Mouse (Mus musculus) heart, embryonic 10.5 days (tissue): ENCODE data around the gene Cblb. TPM values are rescaled to one million over a fixed set of nuclear protein-coding genes. Genes with fewer than 3 reads are reported as not detected.

Experiments
- DNase-seq: peaks from one replicate; pipeline ENCODE4 v3.0.0-alpha.2; 2017; ENCODE audit warnings: low spot score
- H3K27ac ChIP-seq: fragments of 300-500 bp; sonication (generic); 2 replicates; pipeline ENCODE4 v1.5.1; 2016; ENCODE audit warnings: mild to moderate bottlenecking
- H3K27me3 ChIP-seq: fragments of 300-500 bp; sonication (generic); 2 replicates; pipeline ENCODE4 v1.6.1; 2016; ENCODE audit warnings: mild to moderate bottlenecking; ENCODE audit not compliant: poor library complexity, insufficient read depth, severe bottlenecking
- H3K36me3 ChIP-seq: fragments of 300-500 bp; sonication (generic); 2 replicates; pipeline ENCODE4 v1.6.1; 2016; ENCODE audit warnings: mild to moderate bottlenecking, moderate library complexity
- H3K4me1 ChIP-seq: fragments of 300-500 bp; sonication (generic); 2 replicates; pipeline ENCODE4 v1.6.1; 2016; ENCODE audit warnings: mild to moderate bottlenecking
- H3K4me3 ChIP-seq: fragments of 300-500 bp; sonication (generic); 2 replicates; pipeline ENCODE4 v1.5.1; 2016; ENCODE audit warnings: mild to moderate bottlenecking, moderate library complexity
- H3K9me3 ChIP-seq: fragments of 300-500 bp; sonication (generic); 2 replicates; pipeline ENCODE4 v1.6.1; 2016; ENCODE audit warnings: mild to moderate bottlenecking, moderate library complexity
- WGBS: fragments of 180-500 bp; shearing (Covaris S2); methylation state at CpG from one replicate; pipeline ENCODE4 v1.1.7; 2016; 5-methylcytosine and 5-hydroxymethylcytosine counted together
- polyA plus RNA-seq: library from polyadenylated mRNA; unstranded; fragments of >200 nt; fragmentation: Nextera tagmentation; extraction: Ambion mirVana; gene quantifications from 2 replicates; pipeline ENCODE4 v1.2.1, GENCODE M21; 2016

Cblb gene
- polyA plus RNA-seq, 1 experiment from 2014 or later: 16.1 TPM

GRCm38 (mm10) chr16:52081756-52082155, 50.7 kb downstream of the Cblb start:
- Histone ChIP-seq H3K27ac (no peak overlapping the region), H3K4me3 (no peak overlapping the region), H3K27me3 (no peaks in the 10 kb centered on the region), H3K9me3 (no peaks in the 10 kb centered on the region), H3K4me1 (peaks cover 34% of the 10 kb centered on the region), H3K36me3 (no peaks in the 10 kb centered on the region)
- DNase-seq: no peak
- WGBS: 19% methylated on average over 3 of the region's 3 CpGs

DNA sequence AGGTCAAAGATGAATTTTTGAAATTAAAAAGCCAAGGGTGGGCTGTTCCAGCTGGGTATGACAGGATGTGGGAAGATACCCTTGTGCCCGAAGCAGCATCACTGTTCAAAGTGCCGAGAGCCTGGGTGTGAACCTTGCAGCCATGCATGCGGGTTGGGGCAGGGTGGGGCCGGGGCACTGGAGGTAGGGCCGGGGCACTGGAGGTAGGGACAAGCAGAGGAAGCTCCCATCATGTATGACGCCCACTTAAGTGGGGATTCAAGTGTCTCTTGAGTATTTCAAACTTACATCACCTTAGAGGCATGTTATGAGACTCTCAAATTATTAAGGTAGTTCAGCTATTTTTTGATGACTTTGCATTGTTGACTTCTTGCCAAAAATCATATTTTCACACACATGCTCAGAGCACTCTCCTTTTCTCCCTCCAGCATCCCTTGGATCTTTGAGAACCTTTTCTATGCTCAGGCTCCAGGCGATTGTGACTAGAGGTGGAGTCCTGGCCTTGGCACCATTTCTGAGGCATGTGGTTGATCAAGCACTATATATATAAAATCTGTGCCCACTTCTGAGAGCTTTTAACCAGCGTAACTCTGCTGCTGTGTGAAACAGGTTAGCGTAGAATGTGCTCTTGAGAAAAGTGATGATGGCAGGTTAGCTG, 55.9 kb downstream of the Cblb start:
- Histone ChIP-seq H3K4me3 (no peak overlapping the region), H3K4me1 (0 out of 2 replicates have a peak, but pooled peaks cover under 1% of the 10 kb centered on the region), H3K9me3 (no peaks in the 10 kb centered on the region), H3K36me3 (no peaks in the 10 kb centered on the region), H3K27ac (no peak overlapping the region), H3K27me3 (no peaks in the 10 kb centered on the region)
- WGBS: 86% methylated on average over 9 of the region's 9 CpGs
- no peak for DNase-seq

GRCm38 (mm10) chr16:52089354-52089753, 58.3 kb downstream of the Cblb start:
- Histone ChIP-seq H3K4me1 (peaks cover 12% of the 10 kb centered on the region), H3K27ac (no peak overlapping the region), H3K36me3 (no peaks in the 10 kb centered on the region), H3K27me3 (no peaks in the 10 kb centered on the region), H3K9me3 (no peaks in the 10 kb centered on the region), H3K4me3 (no peak overlapping the region)
- 88% methylated on average over 4 of the region's 4 CpGs for WGBS
- DNase-seq: no peak

GRCm38 (mm10) chr16:52090899-52091298, 59.9 kb downstream of the Cblb start:
- Histone ChIP-seq H3K27me3 (no peaks in the 10 kb centered on the region), H3K27ac (no peak overlapping the region), H3K9me3 (no peaks in the 10 kb centered on the region), H3K4me1 (peaks cover 27% of the 10 kb centered on the region), H3K36me3 (no peaks in the 10 kb centered on the region), H3K4me3 (no peak overlapping the region)
- DNase-seq: no peak
- 70% methylated on average over 6 of the region's 6 CpGs for WGBS

DNA sequence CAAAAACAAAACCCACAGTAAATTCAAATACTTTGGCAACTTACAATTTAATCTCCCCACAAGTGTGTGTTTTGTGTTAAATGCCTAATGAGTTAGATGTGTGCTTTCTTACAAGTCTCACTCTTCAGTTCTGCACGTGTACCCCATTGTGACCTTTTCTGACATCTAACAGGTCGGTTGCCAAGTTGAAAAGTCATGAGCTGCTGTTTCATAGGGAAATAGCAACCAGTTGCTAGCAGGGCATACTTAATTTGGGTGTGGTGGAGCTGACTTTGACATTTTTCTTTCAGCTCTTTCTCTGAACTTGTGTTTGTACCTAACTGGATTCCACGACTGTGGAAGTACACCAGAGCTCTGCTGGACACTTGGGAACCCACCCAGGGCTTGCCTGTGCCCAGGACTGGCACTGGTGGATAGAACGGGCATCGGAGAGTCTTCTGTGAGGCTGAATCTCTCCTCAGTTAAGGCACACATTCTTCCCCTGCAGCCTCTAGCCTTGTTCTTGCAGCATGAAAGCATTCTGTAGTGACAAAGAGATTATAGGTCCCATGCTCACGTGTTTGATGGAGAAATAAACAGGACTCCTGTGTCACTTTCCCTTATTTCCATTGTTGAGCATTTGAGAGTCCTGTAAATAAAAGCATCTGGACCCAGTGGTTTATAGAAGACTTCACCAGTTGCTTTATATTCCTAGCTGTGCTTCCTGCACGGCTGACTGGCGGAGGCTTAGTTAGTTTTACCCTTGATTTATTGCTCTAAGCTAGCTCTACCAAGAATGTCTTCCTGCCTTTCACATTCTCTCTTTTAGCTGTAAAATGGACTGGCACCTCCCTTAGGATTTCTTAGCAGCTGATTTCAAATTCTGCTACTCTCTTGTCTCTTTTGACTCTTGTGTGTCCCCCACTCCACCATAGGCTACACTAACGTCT, 62.6 kb downstream of the Cblb start:
- Histone ChIP-seq H3K9me3 (no peaks in the 10 kb centered on the region), H3K4me1 (peaks cover 34% of the 10 kb centered on the region), H3K36me3 (peaks cover 4% of the 10 kb centered on the region; the same call in 1 of the 2 replicates), H3K27me3 (no peaks in the 10 kb centered on the region), H3K27ac (peak overlapping the region; percentile 56; the same call in 1 of the 2 replicates), H3K4me3 (no peak overlapping the region)
- 78% methylated on average over 9 of the region's 9 CpGs for WGBS
- DNase-seq: no peak

DNA sequence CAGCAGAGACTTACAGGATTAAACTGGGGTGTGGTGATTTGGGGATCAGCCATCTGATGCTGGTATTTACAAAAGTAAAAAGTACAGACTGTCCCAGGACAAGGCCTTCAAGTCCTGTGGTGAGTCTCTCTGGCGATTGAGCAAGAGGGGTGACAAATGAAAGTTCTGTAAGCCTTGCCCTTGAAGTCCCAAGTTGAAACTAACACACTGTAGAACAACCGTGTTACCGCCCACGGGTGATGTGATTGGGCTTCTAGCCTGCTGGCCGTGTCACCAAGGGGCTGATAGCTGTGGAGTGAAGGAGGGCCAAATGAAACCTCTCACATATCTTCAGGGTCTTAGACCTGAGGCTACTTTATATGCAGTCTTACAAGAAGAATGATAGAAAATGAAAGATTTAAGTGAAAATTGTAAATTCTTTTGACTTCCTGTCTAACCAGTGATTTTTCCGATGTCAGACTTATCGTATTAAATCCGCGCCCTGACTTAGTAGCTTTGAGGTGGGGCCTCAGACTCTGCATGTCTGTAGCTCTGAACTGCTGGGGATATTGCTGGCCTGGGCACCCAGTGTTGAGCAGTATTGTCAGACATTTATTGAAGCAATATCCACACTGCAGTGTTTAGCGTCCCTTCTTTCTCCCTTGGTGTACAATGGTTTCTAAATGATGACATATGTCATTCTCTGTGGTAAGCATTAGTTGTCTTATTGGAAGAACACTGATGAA, 63.9 kb downstream of the Cblb start:
- H3K4me1 ChIP-seq: peaks cover 34% of the 10 kb centered on the region
- peak overlapping the region; percentile 56; the same call in 1 of the 2 replicates for H3K27ac ChIP-seq
- WGBS: 81% methylated on average over 10 of the region's 10 CpGs
- peaks cover 4% of the 10 kb centered on the region; the same call in 1 of the 2 replicates for H3K36me3 ChIP-seq
- DNase-seq: no peak
- H3K27me3 ChIP-seq: no peaks in the 10 kb centered on the region
- no peaks in the 10 kb centered on the region for H3K9me3 ChIP-seq
- H3K4me3 ChIP-seq: no peak overlapping the region

GRCm38 (mm10) chr16:52095643-52096042, 64.6 kb downstream of the Cblb start:
- Histone ChIP-seq H3K36me3 (peaks cover 4% of the 10 kb centered on the region; the same call in 1 of the 2 replicates), H3K27me3 (no peaks in the 10 kb centered on the region), H3K9me3 (no peaks in the 10 kb centered on the region), H3K27ac (peak overlapping the region; percentile 56; the same call in 1 of the 2 replicates), H3K4me1 (peaks cover 38% of the 10 kb centered on the region), H3K4me3 (no peak overlapping the region)
- WGBS: 36% methylated on average over 3 of the region's 3 CpGs
- no peak for DNase-seq

GRCm38 (mm10) chr16:52100466-52100865, 69.4 kb downstream of the Cblb start:
- 75% methylated on average over 6 of the region's 6 CpGs for WGBS
- Histone ChIP-seq H3K9me3 (no peaks in the 10 kb centered on the region), H3K27ac (no peak overlapping the region), H3K4me3 (no peak overlapping the region), H3K27me3 (no peaks in the 10 kb centered on the region), H3K36me3 (peaks cover 7% of the 10 kb centered on the region; the same call in 1 of the 2 replicates), H3K4me1 (peaks cover 23% of the 10 kb centered on the region)
- DNase-seq: no peak

DNA sequence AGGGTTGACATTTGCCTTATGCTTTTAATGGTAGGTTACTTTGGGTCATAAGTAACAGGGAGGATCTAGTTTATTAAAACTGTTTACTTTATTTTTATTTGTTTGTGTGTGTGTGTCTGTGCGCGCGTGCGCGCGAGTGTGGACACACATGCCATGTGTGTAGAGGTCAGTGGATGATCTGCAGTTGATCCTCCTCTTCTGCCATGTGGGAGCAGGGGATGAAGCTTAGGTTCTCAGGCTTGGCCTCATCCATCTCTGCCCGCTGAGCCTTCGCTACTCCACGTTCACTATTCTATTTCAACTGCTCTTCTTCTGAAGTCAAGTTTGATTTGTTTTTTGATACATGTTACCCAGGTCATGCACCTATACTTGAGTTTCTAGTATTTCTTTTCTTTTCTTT, 73.6 kb downstream of the Cblb start:
- Histone ChIP-seq H3K27ac (no peak overlapping the region), H3K4me1 (peaks cover 16% of the 10 kb centered on the region; the same call in 1 of the 2 replicates), H3K27me3 (no peaks in the 10 kb centered on the region), H3K36me3 (0 out of 2 replicates have a peak, but pooled peaks cover 3% of the 10 kb centered on the region), H3K4me3 (no peak overlapping the region), H3K9me3 (no peaks in the 10 kb centered on the region)
- WGBS: 97% methylated on average over 9 of the region's 9 CpGs
- no peak for DNase-seq

DNA sequence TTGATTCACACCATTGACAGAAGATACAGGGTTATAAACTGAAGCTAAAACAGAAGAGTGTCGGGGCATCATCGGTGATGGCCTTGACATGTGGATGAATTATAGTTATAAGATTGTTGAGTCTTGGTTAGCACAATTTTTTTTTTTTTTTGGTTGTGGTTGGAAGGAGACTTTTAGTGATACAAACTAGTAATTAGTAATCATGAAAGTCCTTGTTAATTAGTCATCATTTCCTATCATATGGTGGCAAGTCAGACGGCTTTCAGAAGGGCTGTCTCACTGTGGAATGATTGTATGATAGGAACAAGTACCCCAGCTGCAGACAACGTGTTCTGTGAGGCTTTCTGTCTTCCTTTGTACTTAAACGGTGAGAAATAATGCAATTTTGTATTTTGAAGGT, 76.8 kb downstream of the Cblb start:
- no peaks in the 10 kb centered on the region for H3K27me3 ChIP-seq
- H3K27ac ChIP-seq: no peak overlapping the region
- no peak for DNase-seq
- peaks cover 3% of the 10 kb centered on the region; the same call in 1 of the 2 replicates for H3K36me3 ChIP-seq
- H3K9me3 ChIP-seq: no peaks in the 10 kb centered on the region
- 79% methylated on average over 5 of the region's 5 CpGs for WGBS
- no peak overlapping the region for H3K4me3 ChIP-seq
- H3K4me1 ChIP-seq: 0 out of 2 replicates have a peak, but pooled peaks cover 4% of the 10 kb centered on the region

- DNase-seq: no peak
- WGBS: 81% methylated on average over 4 of the region's 4 CpGs
- H3K9me3 ChIP-seq: no peaks in the 10 kb centered on the region
- H3K36me3 ChIP-seq: peaks cover 6% of the 10 kb centered on the region; the same call in 1 of the 2 replicates
- H3K27ac ChIP-seq: no peak overlapping the region
- H3K4me1 ChIP-seq: 0 out of 2 replicates have a peak, but pooled peaks cover 3% of the 10 kb centered on the region
- H3K27me3 ChIP-seq: no peaks in the 10 kb centered on the region
- no peak overlapping the region for H3K4me3 ChIP-seq
Observed at GRCm38 (mm10) chr16:52114473-52114872, 83.4 kb downstream of the Cblb start.

DNA sequence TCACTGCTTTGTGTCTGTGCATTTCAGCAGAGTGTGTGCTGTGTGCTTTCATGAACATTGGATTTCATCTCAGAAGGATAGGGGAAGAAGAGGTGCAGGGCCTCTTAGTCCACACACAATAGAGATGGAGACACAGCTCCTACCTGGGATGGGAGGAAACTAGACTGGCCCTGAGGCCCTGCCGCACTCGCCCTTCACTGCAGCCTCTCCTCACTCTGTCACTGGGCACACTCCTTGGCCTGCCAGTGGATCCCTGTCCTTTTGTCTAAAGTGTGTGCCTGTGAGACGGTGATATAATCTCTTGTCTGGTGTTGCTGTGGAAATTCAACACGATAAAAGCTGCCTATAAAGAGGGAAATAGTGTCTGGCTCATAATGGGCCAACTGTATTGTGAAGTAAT, 88.0 kb downstream of the Cblb start:
- peaks cover 9% of the 10 kb centered on the region for H3K4me1 ChIP-seq
- no peaks in the 10 kb centered on the region for H3K27me3 ChIP-seq
- DNase-seq: no peak
- H3K4me3 ChIP-seq: no peak overlapping the region
- H3K36me3 ChIP-seq: peaks cover 10% of the 10 kb centered on the region
- H3K9me3 ChIP-seq: no peaks in the 10 kb centered on the region
- WGBS: 74% methylated on average over 4 of the region's 4 CpGs
- H3K27ac ChIP-seq: no peak overlapping the region
